Mouse (Mus musculus) midbrain, postnatal 0 days (tissue): ENCODE measurements around the gene Nelfb. TPM values are rescaled to one million over a fixed set of nuclear protein-coding genes. Genes with fewer than 3 reads are reported as not detected.

Source experiments
- ATAC-seq: fragments of 200-750 bp; cut with Nextera tagmentation; 2 replicates; pipeline ENCODE4 v1.8.0; 2017; ENCODE audit warnings: moderate number of reproducible peaks, mild to moderate bottlenecking, moderate TSS enrichment, moderate library complexity; ENCODE audit not compliant: low FRiP score
- DNase-seq: peaks from one replicate; pipeline ENCODE4 v3.0.0-alpha.2; 2015; ENCODE audit warnings: low spot score
- H3K27ac ChIP-seq: fragments of 300-500 bp; sonication (generic); 2 replicates; pipeline ENCODE4 v1.5.1; 2014; ENCODE audit warnings: low read depth, mild to moderate bottlenecking, low read length, mixed read lengths
- H3K27me3 ChIP-seq: fragments of 300-500 bp; sonication (generic); 2 replicates; pipeline ENCODE4 v1.6.1; 2014; ENCODE audit warnings: low read length, control low read depth, mixed read lengths; ENCODE audit not compliant: insufficient read depth
- H3K36me3 ChIP-seq: fragments of 300-500 bp; sonication (generic); 2 replicates; pipeline ENCODE4 v1.6.1; 2014; ENCODE audit warnings: low read length, control low read depth, mixed read lengths; ENCODE audit not compliant: insufficient read depth
- H3K4me1 ChIP-seq: fragments of 300-500 bp; sonication (generic); 2 replicates; pipeline ENCODE4 v1.6.1; 2014; ENCODE audit warnings: mild to moderate bottlenecking, control low read depth, antibody characterized with exemption, low read length, mixed read lengths; ENCODE audit not compliant: insufficient read depth
- H3K4me2 ChIP-seq: fragments of 300-500 bp; sonication (generic); 2 replicates; pipeline ENCODE4 v1.6.1; 2014; ENCODE audit warnings: low read depth, mild to moderate bottlenecking, low read length, mixed read lengths; ENCODE audit not compliant: poor library complexity, severe bottlenecking
- H3K4me3 ChIP-seq: fragments of 300-500 bp; sonication (generic); 2 replicates; pipeline ENCODE4 v1.5.1; 2014; ENCODE audit warnings: low read depth, mild to moderate bottlenecking, low read length, moderate library complexity
- H3K9ac ChIP-seq: fragments of 300-500 bp; sonication (generic); replicated peaks from 2 replicates; pipeline ENCODE4 v1.6.1; 2014; ENCODE audit warnings: mild to moderate bottlenecking, low read length, moderate library complexity, mixed read lengths; ENCODE audit not compliant: poor library complexity, severe bottlenecking
- H3K9me3 ChIP-seq: fragments of 300-500 bp; sonication (generic); 2 replicates; pipeline ENCODE4 v1.6.1; 2016; ENCODE audit warnings: low read length, control low read depth
- CTCF ChIP-seq: IDR thresholded peaks from 2 replicates; pipeline ENCODE4 v1.5.1; 2016; ENCODE audit warnings: antibody characterized with exemption, mild to moderate bottlenecking
- WGBS: fragments of 180-500 bp; shearing (Covaris S2); extraction: QIAGEN DNeasy Blood & Tissue Kit; methylation state at CpG from one replicate; pipeline ENCODE4 v1.1.7; 2014; 5-methylcytosine and 5-hydroxymethylcytosine counted together
- polyA plus RNA-seq: library from polyadenylated mRNA; unstranded; fragments of >200 nt; fragmentation: Nextera tagmentation; extraction: Ambion mirVana; gene quantifications from 2 replicates; pipeline ENCODE4 v1.2.1, GENCODE M21; 2015
- total RNA-seq: library from RNA; depleted of rRNA; stranded (reverse); fragments of >200 nt; gene quantifications from 2 replicates; pipeline ENCODE4 v1.2.3, GENCODE M21; 2014

Nelfb gene
- total and polyA plus RNA-seq, 2 experiments from 2014 or later = 87.0 to 90.4 TPM

GRCm38 (mm10) chr2:25185625-25186574 lies 25.4 kb downstream of the Nelfb start:
- no peaks in the 10 kb centered on the region for H3K36me3 ChIP-seq
- H3K4me2 ChIP-seq = peak overlapping the region; percentile 59
- ATAC-seq (peak; percentile 75), DNase-seq (peak; percentile 73)
- peaks cover 5% of the 10 kb centered on the region; the same call in 1 of the 2 replicates for H3K4me1 ChIP-seq
- no peaks in the 10 kb centered on the region for H3K27me3 ChIP-seq
- peak overlapping the region; percentile 48 for H3K27ac ChIP-seq
- H3K4me3 ChIP-seq = peak overlapping the region; percentile 38
- H3K9me3 ChIP-seq = no peaks in the 10 kb centered on the region
- TF ChIP-seq CTCF = peak; percentile 88
- 2% methylated on average over 60 of the region's 64 CpGs for WGBS
- peak overlapping the region; percentile 54 for H3K9ac ChIP-seq

DNA sequence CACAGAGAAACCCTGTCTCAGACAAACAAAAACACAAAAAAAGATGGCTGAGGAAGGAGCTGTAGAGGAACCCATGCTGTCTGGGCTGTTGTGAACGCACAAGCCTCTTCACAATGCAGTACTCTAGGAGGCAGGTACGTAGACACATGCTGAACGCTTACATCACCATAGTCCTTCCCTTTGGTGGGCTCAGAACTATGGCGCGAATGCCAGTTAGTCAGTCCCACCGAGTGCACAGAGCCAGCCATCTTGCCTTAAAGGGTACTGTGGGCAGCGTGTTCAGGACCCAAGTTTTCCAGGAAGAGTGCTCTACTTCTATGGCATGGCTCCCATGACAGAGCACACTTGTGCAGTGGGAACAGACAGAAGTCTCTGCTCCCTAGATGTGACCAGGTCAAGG lies 26.8 kb downstream of the Nelfb start:
- no peak for ATAC-seq
- H3K36me3 ChIP-seq = no peaks in the 10 kb centered on the region
- H3K4me1 ChIP-seq = peaks cover 5% of the 10 kb centered on the region; the same call in 1 of the 2 replicates
- no peak overlapping the region for H3K4me2 ChIP-seq
- no peaks in the 10 kb centered on the region for H3K27me3 ChIP-seq
- H3K9ac ChIP-seq = no peak overlapping the region
- no peaks in the 10 kb centered on the region for H3K9me3 ChIP-seq
- 92% methylated on average over 7 of the region's 7 CpGs for WGBS
- no peak for TF ChIP-seq CTCF
- no peak for DNase-seq
- no peak overlapping the region for H3K27ac ChIP-seq
- no peak overlapping the region for H3K4me3 ChIP-seq

DNA sequence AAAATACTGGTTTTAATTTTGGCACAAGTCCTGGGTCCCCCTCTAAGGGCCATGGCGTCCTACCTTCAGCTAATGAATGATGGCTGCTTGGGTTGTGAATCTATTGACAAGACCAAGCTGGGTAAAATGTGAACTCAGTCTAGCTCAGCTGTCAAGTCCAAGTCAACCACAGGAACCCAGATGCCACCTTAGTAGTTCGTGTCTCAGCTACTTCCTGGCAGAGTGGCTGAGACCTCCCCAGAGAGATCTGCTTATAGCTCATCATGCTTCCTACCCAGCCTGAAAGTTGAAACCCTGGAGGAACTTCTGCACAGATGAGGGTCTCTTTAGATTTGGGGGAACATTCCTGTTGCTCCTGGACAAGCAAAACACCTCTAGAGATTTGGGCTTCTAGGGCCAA lies 28.0 kb downstream of the Nelfb start:
- H3K27ac ChIP-seq = no peak overlapping the region
- H3K36me3 ChIP-seq = no peaks in the 10 kb centered on the region
- H3K4me1 ChIP-seq = peaks cover 5% of the 10 kb centered on the region; the same call in 1 of the 2 replicates
- ATAC-seq (no peak), DNase-seq (no peak)
- H3K4me2 ChIP-seq = peak overlapping the region; percentile 57
- H3K27me3 ChIP-seq = no peaks in the 10 kb centered on the region
- TF ChIP-seq CTCF = no peak
- 52% methylated on average over 2 of the region's 2 CpGs for WGBS
- no peaks in the 10 kb centered on the region for H3K9me3 ChIP-seq
- peak overlapping the region; percentile 49; the same call in 1 of the 2 replicates for H3K4me3 ChIP-seq
- H3K9ac ChIP-seq = no peak overlapping the region

GRCm38 (mm10) chr2:25182664-25183063 lies 28.6 kb downstream of the Nelfb start:
- Histone ChIP-seq H3K9ac (peak overlapping the region; percentile 29; the same call in 1 of the 2 replicates), H3K4me2 (peak overlapping the region; percentile 57), H3K36me3 (no peaks in the 10 kb centered on the region), H3K4me3 (peak overlapping the region; percentile 49), H3K9me3 (no peaks in the 10 kb centered on the region), H3K27ac (no peak overlapping the region), H3K4me1 (peaks cover 5% of the 10 kb centered on the region; the same call in 1 of the 2 replicates), H3K27me3 (no peaks in the 10 kb centered on the region)
- DNase-seq = peak; percentile 43
- 15% methylated on average over 6 of the region's 6 CpGs for WGBS
- no peak for TF ChIP-seq CTCF
- no peak for ATAC-seq

DNA sequence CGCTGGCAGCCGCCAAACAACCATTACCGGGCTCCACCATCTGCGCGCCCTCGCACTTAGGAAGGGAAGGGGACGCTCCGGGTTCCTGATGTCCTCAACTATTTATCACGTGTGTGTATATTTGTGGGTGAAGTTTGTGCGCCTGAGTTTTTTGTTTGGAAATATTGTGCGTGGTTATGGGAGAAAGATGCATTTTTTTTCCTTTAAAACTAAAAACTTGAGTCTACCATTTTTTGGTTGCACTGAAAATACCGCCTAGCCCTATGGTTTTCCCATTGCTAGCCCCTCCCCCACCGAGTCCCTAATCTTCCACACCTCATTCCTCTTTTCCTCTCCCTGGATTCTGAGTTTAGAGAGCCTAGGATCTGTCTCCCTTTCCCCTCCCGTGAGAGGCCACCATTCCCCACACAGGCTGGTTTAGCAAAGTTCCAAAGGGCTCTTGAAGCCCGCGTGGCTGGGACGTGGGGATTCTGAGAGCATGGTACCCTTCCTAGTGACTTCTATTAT lies 29.3 kb downstream of the Nelfb start:
- WGBS = under 1% methylated on average over 17 of the region's 17 CpGs
- no peaks in the 10 kb centered on the region for H3K27me3 ChIP-seq
- H3K36me3 ChIP-seq = no peaks in the 10 kb centered on the region
- no peak for DNase-seq
- no peaks in the 10 kb centered on the region for H3K9me3 ChIP-seq
- 0 out of 2 replicates have a peak overlapping the region, but pooled peaks have one; percentile 52 for H3K27ac ChIP-seq
- peak overlapping the region; percentile 54; the same call in 1 of the 2 replicates for H3K9ac ChIP-seq
- peaks cover 8% of the 10 kb centered on the region; the same call in 1 of the 2 replicates for H3K4me1 ChIP-seq
- no peak for ATAC-seq
- H3K4me3 ChIP-seq = peak overlapping the region; percentile 49
- no peak for TF ChIP-seq CTCF
- peak overlapping the region; percentile 57 for H3K4me2 ChIP-seq
